Mouse (Mus musculus): ENCODE results near the gene Abca5. TPM values are rescaled to one million over a fixed set of nuclear protein-coding genes. Genes with fewer than 3 reads are reported as not detected.
A peak's percentile ranks its signal among the peaks of the same experiment; 100 is the strongest.

The Abca5 gene
- polyA plus RNA-seq, 1 experiment from 2014 or later, result 5.5 TPM

- no peak overlapping the region for H3K4me2 ChIP-seq (replicated peaks)
- 94% methylated on average over 4 of the region's 4 CpGs for WGBS
Measured at GRCm38 (mm10) chr11:110257061-110257460, 80.5 kb downstream of the Abca5 start.

GRCm38 (mm10) chr11:110252256-110252655 lies 85.3 kb downstream of the Abca5 start:
- no peaks in the 10 kb centered on the region for H3K36me3 ChIP-seq
- WGBS, result 84% methylated on average over 3 of the region's 3 CpGs
- H3K4me1 ChIP-seq (replicated peaks), result peaks cover 4% of the 10 kb centered on the region; the same call in 1 of the 2 replicates
- ATAC-seq, result no peak
- H3K9ac ChIP-seq (replicated peaks), result no peak overlapping the region
- H3K27me3 ChIP-seq, result no peaks in the 10 kb centered on the region
- no peak overlapping the region for H3K27ac ChIP-seq
- H3K4me3 ChIP-seq (replicated peaks), result no peak overlapping the region
- no peak overlapping the region for H3K4me2 ChIP-seq (replicated peaks)
- no peaks in the 10 kb centered on the region for H3K9me3 ChIP-seq

More at GRCm38 (mm10) chr11:110257061-110257460, 80.5 kb downstream of the Abca5 start:
- no peaks in the 10 kb centered on the region for H3K4me1 ChIP-seq (replicated peaks)
- no peak overlapping the region for H3K4me3 ChIP-seq (replicated peaks)
- no peak overlapping the region for H3K27ac ChIP-seq
- no peaks in the 10 kb centered on the region for H3K9me3 ChIP-seq
- ATAC-seq, result no peak
- H3K36me3 ChIP-seq, result no peaks in the 10 kb centered on the region
- no peak overlapping the region for H3K9ac ChIP-seq (replicated peaks)
- no peaks in the 10 kb centered on the region for H3K27me3 ChIP-seq

- peak within 1 kb of the TSS; percentile 21 for H3K4me3 ChIP-seq (replicated peaks)
Measured at GRCm38 (mm10) chr11:110251534-110251933, 86.0 kb downstream of the Abca5 start, which contains the start of gene Abca6. Gene Abca6 (minus strand): TSS chr11:110251776.

GRCm38 (mm10) chr11:110244730-110245129 lies 92.8 kb downstream of the Abca5 start:
- Histone ChIP-seq H3K9me3 (no peaks in the 10 kb centered on the region), H3K9ac (replicated peaks) (no peak overlapping the region), H3K36me3 (no peaks in the 10 kb centered on the region), H3K4me3 (replicated peaks) (no peak overlapping the region), H3K27ac (no peak overlapping the region), H3K4me2 (replicated peaks) (no peak overlapping the region), H3K4me1 (replicated peaks) (no peaks in the 10 kb centered on the region), H3K27me3 (no peaks in the 10 kb centered on the region)
- 93% methylated on average over 10 of the region's 10 CpGs for WGBS
- no peak for ATAC-seq

More at GRCm38 (mm10) chr11:110251534-110251933, 86.0 kb downstream of the Abca5 start, which contains the start of gene Abca6:
- Histone ChIP-seq H3K4me1 (replicated peaks) (peaks cover 4% of the 10 kb centered on the region; the same call in 1 of the 2 replicates), H3K27me3 (no peaks in the 10 kb centered on the region), H3K9me3 (no peaks in the 10 kb centered on the region), H3K27ac (no peak within 1 kb of the TSS), H3K36me3 (no peaks in the 10 kb centered on the region), H3K9ac (replicated peaks) (no peak within 1 kb of the TSS), H3K4me2 (replicated peaks) (peak within 1 kb of the TSS; percentile 43)
- WGBS, result 16% methylated on average over 8 of the region's 8 CpGs
- no peak for ATAC-seq

GRCm38 (mm10) chr11:110237466-110237865 lies 100.0 kb downstream of the Abca5 start:
- Histone ChIP-seq H3K4me1 (replicated peaks) (no peaks in the 10 kb centered on the region), H3K4me2 (replicated peaks) (no peak overlapping the region), H3K27me3 (no peaks in the 10 kb centered on the region), H3K4me3 (replicated peaks) (no peak overlapping the region), H3K36me3 (no peaks in the 10 kb centered on the region), H3K9me3 (no peaks in the 10 kb centered on the region), H3K27ac (no peak overlapping the region), H3K9ac (replicated peaks) (no peak overlapping the region)
- 85% methylated on average over 2 of the region's 2 CpGs for WGBS
- no peak for ATAC-seq

- Histone ChIP-seq H3K9ac (replicated peaks) (no peak overlapping the region), H3K4me1 (replicated peaks) (no peaks in the 10 kb centered on the region), H3K4me2 (replicated peaks) (no peak overlapping the region), H3K27me3 (no peaks in the 10 kb centered on the region), H3K36me3 (no peaks in the 10 kb centered on the region), H3K27ac (no peak overlapping the region), H3K4me3 (replicated peaks) (no peak overlapping the region), H3K9me3 (no peaks in the 10 kb centered on the region)
- no peak for ATAC-seq
Measured at GRCm38 (mm10) chr11:110232975-110233374, 104.5 kb downstream of the Abca5 start.

Other genes with a start within 250 kb of the Abca5 start
- 0.24 and 0.31 TPM in 2 replicates for gene Abca8a, start 241.7 kb downstream of the Abca5 start, polyA plus RNA-seq (2015; fragmentation: Nextera tagmentation; extraction: Ambion mirVana)
- gene Abca9, start 169.5 kb downstream of the Abca5 start, polyA plus RNA-seq (2015; fragmentation: Nextera tagmentation; extraction: Ambion mirVana), result 2.8 and 3.0 TPM in 2 replicates
- 0.09 and 0.13 TPM in 2 replicates for gene Abca6, start 85.9 kb downstream of the Abca5 start, polyA plus RNA-seq (2015; fragmentation: Nextera tagmentation; extraction: Ambion mirVana)
- gene Map2k6, start 61.4 kb upstream of the Abca5 start, polyA plus RNA-seq (2015; fragmentation: Nextera tagmentation; extraction: Ambion mirVana), result 22.9 and 24.9 TPM in 2 replicates